Mouse (Mus musculus): ENCODE results near the gene Prpf31.

Gene Prpf31

DNA sequence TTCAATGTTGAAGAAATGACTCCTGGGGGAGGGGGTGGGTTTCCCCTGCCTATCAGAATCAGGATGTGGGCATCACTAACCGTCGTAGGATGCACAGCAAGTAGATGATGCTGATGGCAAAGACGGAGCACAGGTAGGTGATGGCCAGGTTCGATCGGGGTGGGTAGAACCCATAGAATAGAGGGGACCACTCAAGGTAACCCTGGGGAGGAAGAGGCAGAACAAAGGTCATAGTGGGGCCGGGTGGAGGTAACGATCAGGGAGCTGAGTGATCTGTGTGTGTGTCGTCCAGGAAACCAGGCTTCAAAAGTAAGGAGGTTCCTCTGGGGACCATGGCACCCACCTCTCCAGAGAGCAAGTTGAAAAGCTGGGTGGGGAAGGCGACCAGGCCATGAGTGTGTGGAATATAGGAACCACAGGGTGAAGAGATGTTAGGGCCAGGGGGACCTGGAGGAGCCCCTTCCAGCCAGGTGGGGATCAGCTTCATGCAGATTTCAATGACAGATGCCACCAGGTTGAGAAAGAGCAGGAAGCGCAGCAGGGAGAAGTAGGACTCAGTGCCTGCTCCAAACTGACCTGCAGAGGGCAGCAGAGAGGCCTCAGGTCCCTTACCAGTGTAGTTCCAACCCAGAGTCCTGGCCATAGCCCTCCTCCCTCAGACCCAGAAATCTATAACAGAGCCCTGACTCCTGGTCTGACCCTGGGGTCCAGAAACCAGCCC lies 44.9 kb downstream of the Prpf31 start:
- in situ Hi-C loops (cut with MboI; ENCODE audit: low pct_unique_long_range_greater_than_20kb in 1 of 2, low sequenced_read_pairs in 2 of 2, unreplicated experiment in 1 of 2), result loop anchor here in 1 of 2 experiments (25.0 kb wide), 1 partner anchor 463 kb away; the partner anchor contains the start of gene Leng8

DNA sequence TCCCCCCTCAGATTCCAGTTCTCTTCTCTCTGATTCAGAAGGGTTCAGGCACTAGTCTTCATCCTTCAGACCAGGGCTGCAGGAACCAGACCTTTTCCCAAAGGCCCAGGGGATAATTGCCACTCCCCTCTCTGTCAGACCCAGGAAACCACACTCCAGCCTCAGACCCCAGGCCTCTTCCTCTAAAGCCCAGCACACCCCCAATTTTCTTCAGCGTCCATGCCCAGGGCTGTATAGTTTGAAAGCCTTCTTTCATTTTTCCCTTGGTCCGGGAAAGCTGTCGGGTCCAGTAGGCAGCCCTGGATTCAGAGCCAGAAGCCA lies 45.4 kb downstream of the Prpf31 start:
- in situ Hi-C loops (cut with MboI; ENCODE audit: low pct_unique_long_range_greater_than_20kb in 1 of 2, low sequenced_read_pairs in 2 of 2, unreplicated experiment in 1 of 2), result loop anchor here in 1 of 2 experiments (25.0 kb wide), 1 partner anchor 462 kb away; the partner anchor contains the start of gene Leng8

DNA sequence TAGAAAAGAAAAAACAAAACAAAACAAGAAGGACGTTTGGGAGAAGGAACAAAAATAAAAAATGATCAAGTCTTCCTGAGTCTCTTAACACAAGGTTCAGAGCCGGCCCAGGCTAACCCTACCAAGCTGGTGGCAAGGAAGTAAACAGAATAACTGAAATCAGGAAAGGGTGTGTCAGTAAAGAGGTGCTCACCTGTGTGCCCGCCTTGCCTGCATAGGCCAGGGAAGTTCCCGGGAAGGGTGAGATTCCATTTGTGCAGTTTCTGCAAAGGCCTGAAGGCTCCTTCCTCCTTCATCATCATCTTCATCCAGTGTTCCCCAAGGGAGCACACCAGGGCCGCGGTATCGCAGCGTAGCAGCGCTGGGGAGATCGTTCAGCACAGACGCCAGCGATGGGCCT lies 46.6 kb downstream of the Prpf31 start:
- in situ Hi-C loops (cut with MboI; ENCODE audit: low pct_unique_long_range_greater_than_20kb in 1 of 2, low sequenced_read_pairs in 2 of 2, unreplicated experiment in 1 of 2), result loop anchor here in 1 of 2 experiments (25.0 kb wide), 1 partner anchor 461 kb away; the partner anchor contains the start of gene Leng8

DNA sequence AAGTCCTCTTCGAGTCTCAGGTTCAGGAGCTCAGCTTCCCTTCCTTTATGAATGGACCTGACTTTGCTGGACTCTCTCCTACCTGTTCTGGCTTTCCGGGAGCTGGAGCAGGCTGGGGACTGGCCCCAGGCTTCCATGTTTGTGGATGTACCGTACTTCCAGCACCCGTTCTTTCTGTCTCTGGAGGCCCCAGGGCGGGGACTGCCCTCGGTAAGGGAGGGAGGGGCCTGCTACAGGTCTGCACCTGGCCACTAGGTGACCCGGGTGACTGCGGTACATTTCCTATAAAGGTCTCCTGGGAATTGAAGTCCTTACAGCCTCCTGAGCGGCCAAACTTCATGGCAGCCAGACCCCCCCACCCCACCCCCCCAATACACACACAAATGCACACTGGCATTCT lies 47.6 kb downstream of the Prpf31 start, which contains the start of gene Tmc4:
TSS of gene Tmc4 (minus strand) at position 212 of the 400 bp plus-strand sequence.
- in situ Hi-C loops (cut with MboI; ENCODE audit: low pct_unique_long_range_greater_than_20kb in 1 of 2, low sequenced_read_pairs in 2 of 2, unreplicated experiment in 1 of 2), result loop anchor here in 1 of 2 experiments (25.0 kb wide), 1 partner anchor 460 kb away; the partner anchor contains the start of gene Leng8

DNA sequence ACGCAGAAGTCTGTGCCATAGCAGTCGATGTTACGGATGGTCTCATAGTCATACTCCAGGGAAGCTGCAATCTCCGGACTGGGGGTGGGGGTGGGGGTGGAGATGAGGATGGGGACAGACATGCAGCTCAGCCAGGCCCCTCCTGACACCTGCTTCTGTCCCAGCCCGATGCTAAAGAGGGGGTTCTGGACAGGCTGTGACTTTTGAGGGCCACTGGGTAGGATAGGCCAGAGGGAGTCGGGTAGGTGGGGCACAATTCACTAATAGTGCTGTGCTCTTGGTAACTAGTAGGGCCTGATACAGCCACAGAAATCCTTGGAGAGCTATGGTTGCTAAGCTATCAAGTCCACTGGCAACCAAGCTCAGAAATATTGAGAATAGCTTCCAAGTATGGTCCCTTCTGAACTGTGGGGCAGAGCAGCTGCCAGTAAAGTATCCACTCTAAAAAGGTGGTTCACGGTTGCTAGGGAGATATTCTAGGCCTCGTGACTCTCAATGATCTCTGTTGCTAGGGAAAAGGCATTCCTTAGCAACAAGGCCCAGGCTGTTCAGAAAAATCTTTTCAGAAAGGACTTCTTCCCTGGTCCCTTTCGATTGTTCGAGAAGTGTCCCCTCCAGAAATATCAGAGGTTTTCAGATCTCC lies 54.2 kb downstream of the Prpf31 start:
- in situ Hi-C loops (cut with MboI; ENCODE audit: low pct_unique_long_range_greater_than_20kb in 1 of 2, low sequenced_read_pairs in 2 of 2, unreplicated experiment in 1 of 2), result loop anchor here in 1 of 2 experiments (10.0 to 25.0 kb wide), 2 partner anchors 221 to 453 kb away; partner anchors contain the start of gene Leng8

DNA sequence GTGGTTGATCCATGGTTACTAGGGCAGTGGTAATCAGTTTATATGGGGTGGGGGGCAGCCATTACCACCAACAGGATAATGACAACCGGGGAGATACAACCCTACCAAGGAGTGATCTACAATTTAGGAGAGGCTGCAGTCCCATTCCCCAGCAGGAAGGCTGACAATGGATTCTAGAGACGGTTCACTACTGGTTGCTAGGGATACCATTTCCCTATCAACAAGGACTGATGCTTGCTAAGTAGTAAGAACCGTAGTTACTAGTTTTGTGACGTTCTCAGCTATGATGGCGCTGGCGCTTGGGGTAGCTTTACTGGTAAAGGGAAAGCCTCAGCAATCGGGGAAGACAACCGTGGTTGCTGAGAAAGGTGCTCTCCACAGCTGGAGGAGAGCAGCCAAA lies 54.9 kb downstream of the Prpf31 start:
- in situ Hi-C loops (cut with MboI; ENCODE audit: low pct_unique_long_range_greater_than_20kb in 1 of 2, low sequenced_read_pairs in 2 of 2, unreplicated experiment in 1 of 2), result loop anchor here in 1 of 2 experiments (10.0 to 25.0 kb wide), 2 partner anchors 220 to 453 kb away; partner anchors contain the start of gene Leng8

DNA sequence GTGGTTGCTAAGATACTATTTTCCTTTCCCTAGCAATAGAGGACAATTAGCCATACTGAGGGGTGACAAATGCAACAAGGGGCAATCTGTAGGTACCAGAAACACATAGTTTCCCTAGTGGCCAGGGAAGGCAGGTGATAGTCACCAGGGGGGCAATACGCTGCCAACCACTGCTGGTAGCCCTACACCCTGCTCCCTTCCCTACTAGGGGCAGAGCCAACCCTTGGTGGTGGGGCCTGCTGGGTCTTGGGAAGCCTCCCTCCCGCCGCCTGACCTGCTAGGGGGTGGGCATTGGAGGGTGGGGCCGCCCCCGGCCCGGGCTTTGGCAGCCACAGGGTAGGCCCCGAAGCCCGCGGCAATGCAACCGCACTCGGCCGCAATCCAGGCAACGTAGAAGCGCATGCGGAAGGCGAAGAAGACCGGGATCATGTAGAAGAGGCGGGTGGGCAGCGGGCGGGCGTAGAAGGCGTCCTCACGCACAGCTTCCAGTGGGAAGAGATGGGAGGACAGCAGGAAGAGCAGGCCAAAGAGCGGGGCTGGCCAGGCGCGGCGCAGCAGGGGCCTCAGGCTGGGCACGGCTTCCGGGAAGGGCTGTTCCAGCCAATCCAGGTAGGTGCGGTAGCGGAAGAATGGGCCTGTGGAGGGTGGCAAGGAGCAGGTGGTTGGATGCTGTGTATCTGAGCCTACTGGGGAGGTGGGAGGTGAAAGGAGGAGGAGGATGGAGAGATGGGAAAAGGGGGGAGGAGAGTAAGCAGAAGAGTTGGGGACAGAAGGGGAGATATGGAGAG lies 55.8 kb downstream of the Prpf31 start:
- in situ Hi-C loops (cut with MboI; ENCODE audit: low pct_unique_long_range_greater_than_20kb in 1 of 2, low sequenced_read_pairs in 2 of 2, unreplicated experiment in 1 of 2), result loop anchor here in 1 of 2 experiments (10.0 to 25.0 kb wide), 2 partner anchors 219 to 452 kb away; partner anchors contain the start of gene Leng8

DNA sequence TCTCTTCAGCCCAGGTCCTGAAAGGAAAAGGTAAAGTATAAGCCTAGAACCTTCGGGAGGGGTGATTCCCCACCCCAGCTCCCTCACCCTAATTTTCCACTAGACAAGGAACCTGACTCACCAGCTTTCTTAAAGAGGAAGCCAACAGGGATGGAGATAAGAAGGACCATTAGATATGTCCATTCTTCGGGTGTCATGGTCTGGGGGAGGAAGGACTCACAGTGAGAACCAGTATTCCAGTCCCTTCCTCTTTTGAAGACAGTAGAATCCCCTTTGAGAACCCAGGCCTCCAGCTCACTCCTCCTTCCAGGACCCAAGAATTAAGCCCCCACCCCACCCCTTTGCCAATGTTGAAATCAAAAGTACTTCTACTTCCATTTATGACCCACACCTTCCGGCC lies 62.1 kb downstream of the Prpf31 start:
- in situ Hi-C loops (cut with MboI; ENCODE audit: low pct_unique_long_range_greater_than_20kb in 1 of 2, low sequenced_read_pairs in 2 of 2, unreplicated experiment in 1 of 2), result loop anchor here in 1 of 2 experiments (25.0 kb wide), 1 partner anchor 445 kb away; the partner anchor contains the start of gene Leng8

Data from mouse embryonic stem cell (cell line).